Mouse (Mus musculus): ENCODE results near the gene Mettl17.
"Not testable (repeated sequence)": the region's sequence is repeated elsewhere in the genome, so short reads cannot be mapped to it uniquely, and the experiment has no call there.

Gene Mettl17

GRCm38 (mm10) chr14:51884598-51885331, at the start of gene Mettl17:
Gene Mettl17 (plus strand): TSS chr14:51884842.
- CTCF ChIA-PET: interaction anchor here (0.6 kb wide), 1 partner anchor 754 kb away, joined by 3 read pairs; no protein-coding TSS in a partner anchor

GRCm38 (mm10) chr14:51838480-51838879, 46.2 kb upstream of the Mettl17 start:
- CTCF ChIA-PET: not testable (repeated sequence)

DNA sequence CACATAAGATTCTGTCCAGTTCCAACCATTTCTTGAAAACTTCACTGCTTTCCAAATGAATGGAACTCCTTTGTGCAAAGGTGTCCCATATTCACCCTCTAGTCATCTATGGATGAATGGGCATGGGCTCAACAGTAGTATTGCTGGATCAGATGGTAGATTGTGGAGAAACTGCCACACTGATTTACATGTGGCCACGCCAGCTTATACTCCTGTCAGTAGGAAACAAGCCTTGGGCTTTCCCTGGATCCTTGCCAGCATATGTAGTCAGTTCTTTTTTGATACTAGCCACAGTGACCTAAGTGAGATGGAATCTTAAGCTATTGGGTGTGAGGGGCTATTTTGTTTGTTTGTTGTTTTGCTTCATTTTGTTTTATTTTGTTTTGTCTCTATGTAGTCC, 42.4 kb upstream of the Mettl17 start:
- CTCF ChIA-PET: no interaction called here

GRCm38 (mm10) chr14:51842781-51843180, 41.9 kb upstream of the Mettl17 start:
- CTCF ChIA-PET: no interaction called here

- CTCF ChIA-PET: no interaction called here
These were observed 40.8 kb upstream of the Mettl17 start for GRCm38 (mm10) chr14:51843882-51844281.

DNA sequence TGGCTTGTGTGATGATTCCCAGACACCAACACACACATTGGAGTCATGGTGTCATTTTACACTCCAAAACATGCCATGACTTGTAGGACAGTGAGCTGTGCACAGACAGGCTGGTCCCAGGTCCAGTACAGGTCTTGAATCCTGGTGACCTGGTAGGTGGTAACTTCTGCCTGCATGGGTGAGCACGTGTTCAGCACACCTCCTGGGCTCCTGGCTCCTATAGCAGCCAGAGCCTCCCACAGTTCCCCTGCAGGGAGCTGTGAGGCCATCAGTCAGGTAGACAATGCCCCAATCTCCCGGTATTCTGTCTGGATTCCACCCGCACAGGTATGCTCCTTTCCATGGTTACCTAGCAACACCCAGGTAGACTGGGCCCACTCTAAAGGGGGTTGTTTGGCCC, 38.1 kb upstream of the Mettl17 start:
- CTCF ChIA-PET: no interaction called here

DNA sequence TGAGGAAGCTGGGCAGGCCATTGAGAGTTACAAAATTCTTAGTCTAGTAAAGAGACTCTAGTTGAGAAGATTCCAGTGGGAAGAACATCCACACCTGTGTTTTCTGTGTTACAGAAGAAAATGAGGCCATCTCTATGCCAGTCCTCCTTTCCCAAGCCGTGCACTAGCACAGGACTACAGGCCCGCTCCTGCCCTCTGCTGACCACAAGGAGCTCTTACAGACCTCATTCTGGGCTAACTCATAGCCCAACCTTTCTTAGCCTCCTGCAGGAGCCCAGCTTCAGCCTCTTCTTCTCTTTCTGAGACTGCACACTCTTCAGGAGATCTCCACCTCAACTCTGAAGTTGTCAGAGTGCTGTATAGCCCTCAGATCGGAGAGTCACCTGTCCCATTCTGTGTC, 33.6 kb upstream of the Mettl17 start:
- CTCF ChIA-PET: not testable (repeated sequence)

DNA sequence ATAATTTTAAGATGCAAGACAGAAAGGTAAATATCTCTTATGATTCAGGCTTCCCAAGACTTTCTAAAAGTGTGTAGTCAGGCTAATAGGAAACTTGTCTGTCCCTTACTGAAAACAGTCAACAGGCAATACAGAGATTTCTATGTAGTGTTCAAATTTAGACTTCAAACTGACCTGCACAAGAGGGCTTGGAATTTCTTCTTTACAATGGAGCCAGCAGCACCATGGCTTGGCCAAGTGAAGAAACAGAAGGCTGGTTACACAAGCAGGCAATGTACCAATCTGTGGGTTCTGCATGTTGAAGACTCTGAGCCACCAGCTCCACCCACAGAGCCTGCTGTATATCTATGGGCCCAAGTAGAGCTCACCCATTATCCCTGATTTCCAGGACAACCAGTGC, 31.2 kb upstream of the Mettl17 start, which contains the start of gene Ear6:
Gene Ear6, plus strand, starts transcription at position 301 of the 400 bp plus-strand sequence.
- CTCF ChIA-PET: no interaction called here

DNA sequence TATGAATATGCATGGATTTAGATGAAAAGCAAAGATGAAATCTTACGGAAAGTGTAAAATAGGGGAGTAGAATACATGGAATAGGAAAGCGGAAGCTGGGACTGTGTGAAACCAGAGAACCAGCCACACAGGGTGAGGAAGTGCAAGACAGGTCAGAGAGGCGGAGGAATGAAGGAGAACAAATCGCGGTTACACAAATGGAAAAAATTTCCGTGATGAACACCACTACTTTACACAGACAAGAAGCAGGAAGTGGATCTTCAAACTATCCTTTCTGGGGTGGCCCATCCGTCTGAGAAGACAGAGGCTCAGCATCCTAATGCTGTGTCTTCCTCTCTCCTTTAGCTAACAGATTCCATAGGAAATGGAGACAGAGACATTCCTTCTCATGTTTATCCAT, 29.4 kb upstream of the Mettl17 start:
- CTCF ChIA-PET: not testable (repeated sequence)

DNA sequence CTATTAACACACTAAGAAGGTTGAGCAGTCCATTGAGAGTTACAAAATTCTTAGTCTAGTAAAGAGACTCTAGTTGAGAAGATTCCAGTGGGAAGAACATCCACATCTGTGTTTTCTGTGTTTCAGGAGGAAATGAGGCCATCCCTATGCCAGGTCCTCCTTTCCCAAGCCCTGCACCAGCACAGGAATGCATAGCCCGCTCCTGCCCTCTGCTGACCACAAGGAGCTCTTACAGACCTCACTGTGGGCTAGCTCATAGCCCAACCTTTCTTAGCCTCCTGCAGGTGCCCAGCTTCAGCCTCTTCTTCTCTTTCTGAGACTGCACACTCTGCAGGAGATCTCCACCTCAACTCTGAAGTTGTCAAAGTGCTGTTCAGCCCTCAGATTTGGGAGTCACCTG, 21.0 kb upstream of the Mettl17 start:
- CTCF ChIA-PET: not testable (repeated sequence)

DNA sequence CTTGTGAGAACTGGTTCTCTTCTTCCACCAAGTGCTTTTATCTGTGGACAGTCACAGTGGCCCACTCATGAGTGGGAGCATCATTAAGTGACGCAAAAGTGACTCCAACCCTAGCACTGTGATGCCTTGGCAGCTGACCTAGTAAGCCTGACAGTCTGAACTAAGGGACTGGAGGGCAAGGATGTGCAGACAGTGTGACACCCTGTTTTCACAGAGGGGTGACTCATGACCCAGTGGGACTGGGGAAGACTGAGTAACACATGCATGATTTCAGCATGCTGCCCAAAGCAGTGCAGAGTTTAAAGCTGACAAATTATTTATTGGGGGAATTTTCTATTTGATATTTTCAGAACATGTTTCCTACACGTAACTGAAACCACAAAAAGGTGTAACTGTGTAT, 13.9 kb upstream of the Mettl17 start:
- CTCF ChIA-PET: no interaction called here

DNA sequence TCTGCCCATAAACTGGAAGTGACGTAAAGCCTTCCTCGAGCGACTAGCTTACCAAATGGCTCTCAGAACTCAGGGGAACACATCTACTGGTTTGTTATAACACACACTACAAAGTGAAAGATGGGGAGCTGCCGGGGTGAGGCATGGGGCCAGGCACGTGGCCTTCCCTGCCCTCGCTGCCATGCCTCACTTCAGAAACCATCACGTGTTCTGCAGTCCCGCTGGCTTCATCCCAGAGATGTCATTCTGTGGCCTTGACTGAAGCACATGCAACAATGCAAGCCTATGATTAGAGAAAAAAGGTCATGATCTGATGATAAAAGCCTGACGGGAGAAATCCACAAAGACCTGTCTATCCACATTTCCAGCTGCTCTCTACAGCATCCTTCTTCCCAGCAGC, 12.9 kb upstream of the Mettl17 start:
- CTCF ChIA-PET: no interaction called here

DNA sequence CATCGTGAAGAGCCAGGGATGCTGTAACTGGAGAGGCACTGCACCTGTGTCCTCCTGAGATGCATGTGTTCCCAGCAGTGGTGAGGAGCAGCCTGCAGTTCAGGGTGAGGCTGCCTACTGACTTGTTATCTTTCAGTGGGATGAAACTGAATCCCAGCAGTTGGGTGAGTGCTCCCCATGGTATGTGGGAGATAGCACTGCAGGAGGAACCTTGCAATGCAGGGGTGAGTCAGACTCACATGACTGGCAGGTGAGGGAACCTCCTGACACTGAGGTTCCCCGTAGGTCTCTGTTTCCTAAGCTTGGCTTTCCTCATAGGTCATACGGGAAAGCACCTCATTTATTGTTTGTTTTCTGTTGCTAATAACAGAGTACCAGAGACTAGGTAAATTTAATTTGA, 7.1 kb upstream of the Mettl17 start:
- CTCF ChIA-PET: no interaction called here

- CTCF ChIA-PET: interaction anchor here (0.7 to 1.1 kb wide), 3 partner anchors 11 to 578 kb away, joined by 3 to 9 read pairs (median 4); no protein-coding TSS in a partner anchor
These were observed 1.1 kb upstream of the Mettl17 start for GRCm38 (mm10) chr14:51883527-51884030.

GRCm38 (mm10) chr14:51884031-51884544, 554 bp upstream of the Mettl17 start:
- CTCF ChIA-PET: interaction anchor here (0.6 to 1.1 kb wide), 4 partner anchors 11 to 753 kb away, joined by 3 to 9 read pairs (median 4); no protein-coding TSS in a partner anchor

GRCm38 (mm10) chr14:51886051-51886450, 1.4 kb downstream of the Mettl17 start:
- CTCF ChIA-PET: no interaction called here

DNA sequence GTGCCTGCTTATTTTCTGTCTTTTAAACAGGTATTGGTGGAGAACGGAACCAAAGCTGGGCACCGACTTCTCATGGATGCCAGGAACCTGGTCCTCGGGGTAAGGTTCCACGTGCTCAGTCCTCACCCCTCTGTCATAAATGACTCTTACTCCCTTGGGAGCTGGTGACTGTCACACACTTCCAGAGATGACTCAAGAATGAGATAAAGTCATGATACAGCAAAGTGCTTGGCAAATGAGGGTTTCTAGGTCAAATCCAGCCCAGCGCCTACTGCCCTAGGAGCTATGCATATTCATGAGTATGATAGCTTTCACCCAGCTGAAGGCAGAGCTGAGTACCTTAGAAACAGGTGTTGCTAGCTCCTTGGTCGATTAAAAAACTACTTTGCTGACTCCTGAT, 5.2 kb downstream of the Mettl17 start:
- CTCF ChIA-PET: no interaction called here

DNA sequence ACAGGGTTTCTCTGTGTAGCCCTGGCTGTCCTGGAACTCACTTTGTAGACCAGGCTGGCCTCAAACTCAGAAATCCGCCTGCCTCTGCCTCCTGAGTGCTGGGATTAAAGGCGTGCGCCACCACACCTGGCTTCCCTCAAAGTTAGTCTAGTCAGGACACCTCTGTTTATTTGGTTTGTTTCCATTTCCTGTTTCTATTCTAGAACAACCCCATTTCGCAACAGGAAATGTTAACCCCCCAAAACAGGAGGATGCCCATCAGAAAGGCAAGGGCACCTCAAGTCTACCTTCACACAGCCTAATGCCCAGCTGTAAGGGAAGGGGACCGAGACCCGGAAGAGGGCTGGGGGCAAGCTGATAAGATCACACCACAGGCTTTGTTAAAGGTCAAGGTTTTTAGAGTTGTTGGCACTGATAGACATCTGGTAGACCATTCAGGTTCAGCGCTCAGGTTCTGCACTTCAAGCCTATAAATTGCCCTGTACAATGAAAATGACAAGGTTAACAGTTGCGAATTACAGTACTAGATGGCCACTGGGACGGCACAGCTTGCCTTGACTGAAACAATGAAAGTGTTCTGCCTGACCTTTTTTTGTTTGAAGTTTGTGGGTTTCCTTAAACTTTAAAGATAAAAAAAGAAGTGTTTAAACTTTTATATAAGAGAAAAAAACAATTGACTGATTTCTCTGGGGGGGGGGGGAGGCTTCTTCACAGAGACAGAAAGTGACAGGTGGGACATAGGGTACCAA, 7.7 kb downstream of the Mettl17 start, which contains the start of gene Slc39a2:
Gene Slc39a2, plus strand, starts transcription at position 699 of the 749 bp plus-strand sequence.
- CTCF ChIA-PET: no interaction called here

GRCm38 (mm10) chr14:51893094-51893794, 8.6 kb downstream of the Mettl17 start:
- CTCF ChIA-PET: no interaction called here

DNA sequence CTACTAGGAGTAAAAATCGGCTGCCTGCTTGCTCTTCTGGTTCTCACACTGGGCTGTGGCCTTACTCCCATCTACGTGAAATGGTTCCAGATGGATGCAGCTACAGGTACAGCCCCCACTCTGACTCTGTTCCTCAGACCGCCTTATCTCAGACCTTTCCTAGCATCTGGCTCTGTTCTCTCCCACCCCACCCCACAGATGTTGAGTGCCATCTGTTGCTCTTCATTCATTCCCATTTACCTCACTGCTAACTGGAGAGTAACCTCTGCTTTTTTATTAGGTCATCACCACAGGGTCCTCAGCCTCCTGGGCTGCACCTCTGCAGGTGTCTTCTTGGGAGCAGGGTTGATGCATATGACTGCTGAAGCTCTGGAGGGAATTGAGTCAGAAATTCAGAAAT, 9.2 kb downstream of the Mettl17 start:
- CTCF ChIA-PET: no interaction called here

GRCm38 (mm10) chr14:51895071-51895470, 10.4 kb downstream of the Mettl17 start:
- CTCF ChIA-PET: interaction anchor here (1.1 kb wide), 1 partner anchor 11 kb away, joined by 3 read pairs; no protein-coding TSS in a partner anchor

- CTCF ChIA-PET: no interaction called here
These were observed 11.4 kb downstream of the Mettl17 start for GRCm38 (mm10) chr14:51896019-51896418.
